Mouse (Mus musculus) thymus, adult 18-20 months (tissue): ENCODE measurements around the gene Arhgef28.

Source experiments
- DNase-seq, 2 experiments: peaks; one replicate each; pipeline ENCODE4 v3.0.0; 2022; ENCODE audit warnings: mixed read lengths in 2 of 2

The Arhgef28 gene

DNA sequence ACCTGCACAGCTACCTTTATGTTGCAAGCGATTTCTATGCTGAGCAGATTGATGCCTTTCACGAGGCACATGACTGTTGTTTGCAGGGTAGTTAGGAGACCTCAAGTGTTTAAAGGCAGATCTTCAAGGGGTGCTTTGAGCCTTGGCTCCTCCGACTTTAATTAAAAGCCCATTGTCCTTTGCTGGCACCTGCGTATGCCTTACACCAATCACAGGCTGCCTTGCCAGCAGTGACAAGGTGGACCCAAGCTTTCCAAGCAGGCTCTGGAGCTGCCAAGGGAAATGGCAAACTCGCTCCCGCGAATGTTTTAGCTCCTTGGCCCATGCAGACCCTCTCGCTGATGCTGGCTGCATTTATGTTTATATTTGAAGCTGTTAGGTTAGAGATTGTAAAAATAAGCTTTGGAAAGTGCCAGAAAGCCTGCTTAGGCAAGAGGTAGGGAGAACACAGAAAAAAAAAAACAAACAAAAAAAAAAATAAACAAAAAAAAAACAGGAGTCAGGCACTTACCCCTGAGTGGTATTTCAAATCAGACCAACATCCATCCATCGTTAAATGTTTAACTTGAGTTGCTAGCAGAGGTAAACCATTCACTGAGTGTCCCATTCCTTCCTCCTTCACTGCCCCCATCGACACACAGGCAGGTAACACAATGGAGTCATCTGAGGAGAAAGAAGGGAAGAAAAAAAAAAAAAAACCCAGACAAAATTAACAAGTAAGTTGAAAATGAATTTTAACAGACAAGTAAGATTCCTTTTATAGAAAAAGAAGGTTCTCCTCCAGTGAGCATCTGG is 313.0 kb downstream of the Arhgef28 start:
- no peak for DNase-seq

- no peak for DNase-seq
Measured at GRCm38 (mm10) chr13:97892089-97892884, 314.0 kb downstream of the Arhgef28 start.

DNA sequence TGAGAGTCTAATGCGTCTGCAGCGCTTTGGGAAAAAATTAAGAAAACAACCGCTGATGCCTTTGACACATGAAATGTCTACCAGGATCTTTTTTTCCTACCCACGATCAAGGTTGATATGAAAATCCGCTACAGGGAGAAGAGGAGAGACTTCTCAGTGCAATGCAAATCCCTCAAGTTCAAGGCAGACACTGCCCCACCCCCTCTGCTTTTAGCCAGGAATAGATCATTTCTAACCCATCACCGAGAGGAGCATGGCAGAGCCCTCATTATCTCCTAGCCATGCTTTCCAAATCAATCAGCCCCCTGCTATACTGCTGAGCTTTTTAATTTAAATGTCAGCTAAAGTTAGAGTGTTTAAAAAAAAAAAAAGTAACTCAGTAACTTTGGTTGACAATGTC is 318.2 kb downstream of the Arhgef28 start:
- no peak for DNase-seq

GRCm38 (mm10) chr13:97887558-97887957 is 318.7 kb downstream of the Arhgef28 start:
- no peak for DNase-seq

DNA sequence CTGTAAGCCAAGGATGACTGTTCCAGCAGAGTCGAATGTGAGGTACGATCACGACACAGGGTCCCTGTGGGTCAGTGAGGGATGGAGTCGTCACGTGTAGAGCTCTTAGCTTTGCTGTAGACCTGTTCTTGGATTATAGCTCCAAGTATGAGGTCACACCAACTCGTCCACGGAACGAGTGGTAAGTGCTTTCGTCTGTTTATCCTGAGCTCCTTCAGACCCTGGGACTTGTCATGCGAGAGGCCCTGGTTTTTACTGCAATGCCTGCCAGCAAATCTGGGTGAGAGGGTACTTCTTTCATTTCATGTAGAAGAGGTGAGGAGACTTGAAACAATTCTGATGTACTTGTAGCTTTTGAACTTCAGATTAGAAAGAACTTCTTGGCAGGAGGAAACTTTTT is 322.6 kb downstream of the Arhgef28 start:
- DNase-seq: no peak

DNA sequence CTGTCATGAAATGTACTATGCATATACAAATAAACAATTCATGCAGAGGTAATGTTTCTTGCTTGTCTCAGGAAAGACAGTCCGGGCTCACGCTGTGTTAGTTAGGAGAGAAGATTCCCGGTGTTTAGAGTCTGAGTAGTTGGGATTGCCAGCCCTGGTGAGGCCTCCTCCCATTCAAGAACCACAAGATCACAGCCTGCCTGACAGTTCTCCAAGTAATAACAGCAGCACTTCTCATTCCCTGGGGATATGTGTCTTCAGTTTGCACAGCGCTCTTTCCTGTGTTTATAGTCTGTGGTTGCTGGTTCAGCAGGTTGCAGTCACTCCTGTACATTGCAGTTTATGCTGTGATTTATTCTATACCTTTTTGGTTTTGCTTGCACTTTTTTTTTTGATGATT is 329.8 kb downstream of the Arhgef28 start:
- DNase-seq: no peak

DNA sequence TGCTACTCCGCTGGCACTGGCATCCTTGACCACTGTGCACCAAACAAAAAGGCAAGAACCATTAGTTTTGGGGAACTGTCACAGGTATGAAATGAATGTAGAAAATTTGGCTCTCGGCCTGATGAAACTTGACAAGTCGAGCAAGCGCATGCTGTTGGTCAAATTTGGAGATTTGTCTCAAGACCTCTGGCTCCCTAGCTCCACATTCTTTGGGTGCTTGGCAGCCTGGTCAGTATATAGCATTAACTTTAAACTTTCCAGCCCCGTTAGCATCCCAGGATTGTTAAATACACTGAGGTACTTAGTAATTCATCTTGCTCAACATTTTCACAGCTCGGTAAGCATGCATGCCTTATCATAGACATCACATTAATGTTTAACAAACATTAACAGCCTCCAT is 330.2 kb downstream of the Arhgef28 start:
- no peak for DNase-seq

GRCm38 (mm10) chr13:97869428-97869827 is 336.8 kb downstream of the Arhgef28 start:
- no peak for DNase-seq

DNA sequence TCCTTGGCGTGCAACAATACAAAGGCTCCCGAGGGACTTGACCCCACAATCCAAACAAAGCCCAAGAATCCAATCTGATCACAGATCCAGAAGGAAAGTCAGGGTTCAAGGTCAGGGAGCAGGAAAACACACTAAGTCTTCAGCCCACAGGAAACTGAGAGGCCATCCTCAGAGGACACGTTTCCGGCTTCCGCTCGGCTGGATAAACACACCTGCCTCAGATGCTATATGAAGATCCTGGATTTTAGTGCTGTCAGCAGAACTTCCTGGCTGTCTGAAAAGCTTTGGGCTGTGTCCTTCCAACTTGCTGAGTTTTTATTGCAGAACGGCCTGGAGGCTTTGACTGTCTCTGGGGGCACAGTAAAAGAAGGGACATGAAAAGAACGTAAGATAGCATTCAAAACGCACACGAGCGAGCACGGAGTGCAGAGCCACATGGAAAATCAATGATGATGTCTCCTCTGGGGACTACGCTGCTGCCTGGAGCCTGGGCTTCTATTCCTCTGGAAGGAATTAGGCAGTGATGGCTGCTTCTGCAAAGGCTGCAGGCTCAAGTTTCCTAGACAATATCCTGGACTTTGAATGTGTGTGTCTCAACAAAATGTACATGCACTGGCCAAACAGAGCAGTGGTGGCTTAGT is 338.8 kb downstream of the Arhgef28 start:
- no peak for DNase-seq

DNA sequence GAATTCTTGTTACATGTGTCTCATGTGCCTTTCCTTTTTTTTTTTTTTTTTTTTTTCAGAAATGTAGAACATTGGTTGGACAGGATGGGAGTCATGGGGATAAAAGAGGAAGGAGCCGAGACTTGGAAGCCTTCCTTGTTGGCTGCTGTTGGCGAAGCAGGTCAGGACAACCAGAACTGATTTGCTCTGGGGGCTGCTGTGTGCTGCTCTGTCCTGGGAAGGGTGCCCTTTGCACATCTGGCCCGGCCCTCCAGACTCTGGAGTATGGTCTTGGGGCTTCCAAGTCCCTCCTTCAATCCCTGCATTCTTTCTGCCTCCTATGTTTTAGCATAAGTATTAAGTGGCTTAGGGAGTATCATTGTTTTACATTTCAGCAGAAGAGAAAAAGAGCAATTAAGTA is 347.2 kb downstream of the Arhgef28 start:
- no peak for DNase-seq

GRCm38 (mm10) chr13:97857860-97858259 is 348.4 kb downstream of the Arhgef28 start:
- DNase-seq: no peak

GRCm38 (mm10) chr13:97853356-97853968 is 352.8 kb downstream of the Arhgef28 start:
- DNase-seq: peak in 1 of 2 experiments; percentile 5
